Mouse (Mus musculus): ENCODE results near the gene Trhr2.

Gene Trhr2

DNA sequence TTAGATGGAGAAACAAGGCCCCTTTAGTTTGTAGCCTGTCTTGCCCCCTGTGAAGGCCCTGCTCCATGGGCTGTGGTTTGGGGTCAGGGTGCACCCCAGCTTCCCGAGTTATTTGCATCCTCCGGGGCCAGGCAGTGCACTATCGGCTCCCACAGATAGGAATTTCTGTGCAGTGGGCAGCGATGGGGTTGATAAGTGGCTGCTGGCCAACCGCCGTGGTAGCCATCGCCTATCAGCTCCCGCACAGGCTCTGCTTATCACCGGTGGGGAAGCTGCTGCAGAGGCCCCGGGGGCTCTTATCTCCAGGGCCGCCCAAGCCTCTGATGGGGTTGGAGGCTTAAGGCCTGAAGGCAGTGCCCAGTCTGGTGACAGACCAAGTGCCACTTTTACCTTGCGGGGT, 51.3 kb downstream of the Trhr2 start:
- DNase-seq (ENCODE audit: inconsistent age in 2 of 2, low spot score in 1 of 2) = no peak

DNA sequence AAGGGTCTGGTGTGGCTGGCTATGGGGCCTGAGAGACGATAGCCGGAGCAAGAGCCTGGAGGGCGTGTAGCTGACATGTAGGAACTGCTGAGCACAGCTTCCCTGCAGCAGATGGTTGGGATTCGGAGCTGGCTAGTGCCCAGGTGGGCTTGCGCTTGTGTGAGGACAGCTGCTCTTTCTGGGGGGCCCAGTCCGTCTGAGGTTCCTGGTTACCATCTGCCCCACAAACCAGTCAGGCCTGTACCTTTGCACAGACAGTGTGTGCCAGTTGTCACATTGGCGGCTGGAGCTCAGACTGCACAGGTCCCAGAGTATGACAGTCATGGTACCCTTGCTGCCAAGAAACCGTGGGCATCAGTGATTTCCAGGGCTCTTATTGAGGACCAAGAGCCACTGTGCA, 52.7 kb downstream of the Trhr2 start:
- no peak for DNase-seq (ENCODE audit: inconsistent age in 2 of 2, low spot score in 1 of 2)
